Mouse (Mus musculus) intestine, postnatal 0 days (tissue): ENCODE results near the gene Wfdc12. TPM values are rescaled to one million over a fixed set of nuclear protein-coding genes. Genes with fewer than 3 reads are reported as not detected.

Source experiments
- ATAC-seq: fragments of 200-750 bp; cut with Nextera tagmentation; 2 replicates; pipeline ENCODE4 v1.8.0; 2017; ENCODE audit warnings: mild to moderate bottlenecking, moderate TSS enrichment, moderate library complexity
- H3K27ac ChIP-seq: fragments of 300-500 bp; sonication (generic); 2 replicates; pipeline ENCODE4 v1.5.1; 2014; ENCODE audit warnings: mild to moderate bottlenecking, low read depth, low read length, moderate library complexity
- H3K27me3 ChIP-seq: fragments of 300-500 bp; sonication (generic); replicated peaks from 2 replicates; pipeline ENCODE4 v1.6.1; 2014; ENCODE audit warnings: low read length, mixed read lengths; ENCODE audit not compliant: control insufficient read depth, insufficient read depth
- H3K36me3 ChIP-seq: fragments of 300-500 bp; sonication (generic); 2 replicates; pipeline ENCODE4 v1.6.1; 2014; ENCODE audit warnings: mild to moderate bottlenecking, moderate library complexity; ENCODE audit not compliant: control insufficient read depth, insufficient read depth
- H3K4me1 ChIP-seq: fragments of 300-500 bp; sonication (generic); replicated peaks from 2 replicates; pipeline ENCODE4 v1.6.1; 2014; ENCODE audit warnings: antibody characterized with exemption, low read length, mixed read lengths; ENCODE audit not compliant: control insufficient read depth, insufficient read depth
- H3K4me2 ChIP-seq: fragments of 300-500 bp; sonication (generic); replicated peaks from 2 replicates; pipeline ENCODE4 v1.6.1; 2014; ENCODE audit warnings: low read depth, mild to moderate bottlenecking, moderate library complexity
- H3K4me3 ChIP-seq: fragments of 300-500 bp; sonication (generic); 2 replicates; pipeline ENCODE4 v1.5.1; 2014; ENCODE audit warnings: low read depth, low read length
- H3K9ac ChIP-seq: fragments of 300-500 bp; sonication (generic); 2 replicates; pipeline ENCODE4 v1.6.1; 2014; ENCODE audit warnings: mild to moderate bottlenecking, low read depth, low read length
- H3K9me3 ChIP-seq: fragments of 300-500 bp; sonication (generic); 2 replicates; pipeline ENCODE4 v1.6.1; 2016; ENCODE audit warnings: mixed run types; ENCODE audit not compliant: control insufficient read depth
- CTCF ChIP-seq: sonication (generic); IDR thresholded peaks from 2 replicates; pipeline ENCODE4 v1.5.1; 2016; ENCODE audit warnings: low read depth, mild to moderate bottlenecking, control low read depth, antibody characterized with exemption, moderate library complexity
- WGBS: fragments of 180-500 bp; shearing (Covaris S2); extraction: QIAGEN DNeasy Blood & Tissue Kit; methylation state at CpG from one replicate; pipeline ENCODE4 v1.1.7; 2014; 5-methylcytosine and 5-hydroxymethylcytosine counted together
- polyA plus RNA-seq: library from polyadenylated mRNA; unstranded; fragments of >200 nt; fragmentation: Nextera tagmentation; extraction: Ambion mirVana; gene quantifications from 2 replicates; pipeline ENCODE4 v1.2.1, GENCODE M21; 2015

Wfdc12 gene
- polyA plus RNA-seq, result not detected in 2 replicates

- no peak for TF ChIP-seq CTCF
- Histone ChIP-seq H3K36me3 (no peaks in the 10 kb centered on the region), H3K4me1 (no peaks in the 10 kb centered on the region), H3K27ac (no peak within 1 kb of the TSS), H3K4me3 (no peak within 1 kb of the TSS), H3K4me2 (no peak within 1 kb of the TSS), H3K9me3 (no peaks in the 10 kb centered on the region), H3K27me3 (no peaks in the 10 kb centered on the region), H3K9ac (no peak within 1 kb of the TSS)
- no peak for ATAC-seq
- 76% methylated on average over 6 of the region's 6 CpGs for WGBS
Observed at GRCm38 (mm10) chr2:164190576-164190975, at the start of gene Wfdc12. Gene Wfdc12, minus strand, starts transcription at chr2:164190608.

- Histone ChIP-seq H3K27me3 (no peaks in the 10 kb centered on the region), H3K4me2 (no peak within 1 kb of the TSS), H3K4me3 (no peak within 1 kb of the TSS), H3K9me3 (no peaks in the 10 kb centered on the region), H3K27ac (no peak within 1 kb of the TSS), H3K9ac (no peak within 1 kb of the TSS), H3K36me3 (no peaks in the 10 kb centered on the region), H3K4me1 (no peaks in the 10 kb centered on the region)
- TF ChIP-seq CTCF, result no peak
- 77% methylated on average over 3 of the region's 3 CpGs for WGBS
- ATAC-seq, result no peak
Observed at GRCm38 (mm10) chr2:164238366-164238765, 48.0 kb upstream of the Wfdc12 start, which contains the start of gene Svs2. Gene Svs2, minus strand, starts transcription at chr2:164238466.

GRCm38 (mm10) chr2:164232671-164233070 lies 42.3 kb upstream of the Wfdc12 start:
- Histone ChIP-seq H3K27me3 (no peaks in the 10 kb centered on the region), H3K9me3 (no peaks in the 10 kb centered on the region), H3K9ac (no peak overlapping the region), H3K27ac (no peak overlapping the region), H3K4me1 (no peaks in the 10 kb centered on the region), H3K36me3 (no peaks in the 10 kb centered on the region), H3K4me3 (no peak overlapping the region), H3K4me2 (no peak overlapping the region)
- WGBS, result 49% methylated on average over 8 of the region's 8 CpGs
- ATAC-seq, result no peak
- TF ChIP-seq CTCF, result no peak

- TF ChIP-seq CTCF, result no peak
- 82% methylated on average over 8 of the region's 8 CpGs for WGBS
Observed at GRCm38 (mm10) chr2:164228361-164229070, 38.1 kb upstream of the Wfdc12 start.

GRCm38 (mm10) chr2:164221522-164221921 lies 31.1 kb upstream of the Wfdc12 start, which contains the start of gene Wfdc15b:
Gene Wfdc15b, minus strand, starts transcription at chr2:164221660.
- Histone ChIP-seq H3K36me3 (no peaks in the 10 kb centered on the region), H3K4me1 (no peaks in the 10 kb centered on the region), H3K27ac (no peak within 1 kb of the TSS), H3K9ac (no peak within 1 kb of the TSS), H3K9me3 (no peaks in the 10 kb centered on the region), H3K4me3 (peak within 1 kb of the TSS; percentile 5; the same call in 1 of the 2 replicates), H3K4me2 (peak within 1 kb of the TSS; percentile 48), H3K27me3 (no peaks in the 10 kb centered on the region)
- no peak for ATAC-seq
- WGBS, result 31% methylated on average over 11 of the region's 11 CpGs
- no peak for TF ChIP-seq CTCF

More at GRCm38 (mm10) chr2:164228361-164229070, 38.1 kb upstream of the Wfdc12 start:
- H3K9me3 ChIP-seq, result no peaks in the 10 kb centered on the region
- H3K4me3 ChIP-seq, result no peak overlapping the region
- no peak overlapping the region for H3K9ac ChIP-seq
- ATAC-seq, result no peak
- H3K4me2 ChIP-seq, result no peak overlapping the region
- no peaks in the 10 kb centered on the region for H3K4me1 ChIP-seq
- H3K36me3 ChIP-seq, result no peaks in the 10 kb centered on the region
- no peaks in the 10 kb centered on the region for H3K27me3 ChIP-seq
- H3K27ac ChIP-seq, result no peak overlapping the region

GRCm38 (mm10) chr2:164219295-164219694 lies 28.9 kb upstream of the Wfdc12 start:
- Histone ChIP-seq H3K4me1 (no peaks in the 10 kb centered on the region), H3K4me2 (no peak overlapping the region), H3K27me3 (no peaks in the 10 kb centered on the region), H3K4me3 (no peak overlapping the region), H3K36me3 (no peaks in the 10 kb centered on the region), H3K9ac (no peak overlapping the region), H3K9me3 (no peaks in the 10 kb centered on the region), H3K27ac (no peak overlapping the region)
- no peak for ATAC-seq
- TF ChIP-seq CTCF, result no peak
- WGBS, result 89% methylated on average over 9 of the region's 9 CpGs
